In the genomic region with DNA sequence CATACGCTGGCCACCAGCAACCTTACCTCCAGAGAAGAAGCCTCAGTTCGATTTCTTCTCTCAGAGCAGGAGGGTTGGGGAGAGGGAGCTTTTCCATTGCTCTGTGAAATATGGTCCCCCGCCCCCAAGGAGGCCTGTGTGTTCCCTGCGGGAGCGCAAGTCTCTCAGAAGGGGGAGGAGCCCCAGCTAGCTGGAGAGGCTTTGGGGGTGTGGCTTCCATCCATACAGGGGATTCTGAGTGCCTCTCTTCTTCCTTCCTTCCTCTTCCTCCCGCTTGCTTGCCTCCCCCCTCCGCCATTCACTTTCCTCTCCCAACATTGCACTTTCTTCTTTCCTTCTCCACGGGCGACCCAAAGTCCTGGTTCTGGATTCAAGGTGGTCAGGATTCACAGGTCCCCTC, we compare ENCODE assay signal across 7 mouse cellular contexts.
DNase-seq lines count a peak whose midpoint lies in the region; ATAC-seq lines count a peak whose summit lies in the region.

No protein-coding gene starts in this region.

- 0 out of 2 replicates have a peak, but pooled peaks cover 4% of the 10 kb centered on the region for H3K27me3 ChIP-seq in midbrain, embryonic 10.5 days (ENCODE audit: low read depth, poor library complexity, severe bottlenecking)
- H3K27me3 ChIP-seq in midbrain, embryonic 15.5 days (replicated peaks), result no peaks in the 10 kb centered on the region
- H3K27me3 ChIP-seq in forebrain, embryonic 11.5 days (ENCODE audit: control insufficient read depth, insufficient read depth, low read length), result no peaks in the 10 kb centered on the region
- H3K27me3 ChIP-seq in hindbrain, embryonic 11.5 days (ENCODE audit: control insufficient read depth, insufficient read depth, low read length), result no peaks in the 10 kb centered on the region

- WGBS in midbrain, embryonic 10.5 days, result 30% methylated on average over 9 of the region's 9 CpGs
- WGBS in midbrain, embryonic 15.5 days, result 25% methylated on average over 8 of the region's 9 CpGs
- WGBS in forebrain, embryonic 11.5 days, result 25% methylated on average over 9 of the region's 9 CpGs
- 28% methylated on average over 9 of the region's 9 CpGs for WGBS in hindbrain, embryonic 11.5 days

- H3K4me3 ChIP-seq in midbrain, embryonic 10.5 days, result peak overlapping the region; percentile 27
- H3K4me3 ChIP-seq in midbrain, embryonic 15.5 days, result no peak overlapping the region
- H3K4me3 ChIP-seq in forebrain, embryonic 11.5 days (ENCODE audit: low read depth, low read length), result no peak overlapping the region
- H3K4me3 ChIP-seq in hindbrain, embryonic 11.5 days (ENCODE audit: low read depth, low read length), result no peak overlapping the region

- H3K9ac ChIP-seq in midbrain, embryonic 15.5 days, result no peak overlapping the region
- no peak overlapping the region for H3K9ac ChIP-seq in forebrain, embryonic 11.5 days (ENCODE audit: low read length)
- no peak overlapping the region for H3K9ac ChIP-seq in hindbrain, embryonic 11.5 days (ENCODE audit: low read depth, low read length)

- peaks cover 22% of the 10 kb centered on the region for H3K4me1 ChIP-seq in midbrain, embryonic 10.5 days
- peaks cover 13% of the 10 kb centered on the region; the same call in 1 of the 2 replicates for H3K4me1 ChIP-seq in midbrain, embryonic 15.5 days
- no peaks in the 10 kb centered on the region for H3K4me1 ChIP-seq in forebrain, embryonic 11.5 days (replicated peaks; ENCODE audit: control insufficient read depth, insufficient read depth, low read length)
- H3K4me1 ChIP-seq in hindbrain, embryonic 11.5 days (replicated peaks; ENCODE audit: control insufficient read depth, insufficient read depth, low read length), result no peaks in the 10 kb centered on the region

- H3K36me3 ChIP-seq in midbrain, embryonic 10.5 days, result no peaks in the 10 kb centered on the region
- H3K36me3 ChIP-seq in midbrain, embryonic 15.5 days (replicated peaks), result no peaks in the 10 kb centered on the region
- no peaks in the 10 kb centered on the region for H3K36me3 ChIP-seq in forebrain, embryonic 11.5 days (ENCODE audit: control insufficient read depth, insufficient read depth, low read length)
- no peaks in the 10 kb centered on the region for H3K36me3 ChIP-seq in hindbrain, embryonic 11.5 days (ENCODE audit: control insufficient read depth, insufficient read depth, low read length)

- H3K27ac ChIP-seq in midbrain, embryonic 10.5 days (replicated peaks), result no peak overlapping the region; the same call in 1 of the 2 replicates
- H3K27ac ChIP-seq in midbrain, embryonic 15.5 days, result no peak overlapping the region
- no peak overlapping the region for H3K27ac ChIP-seq in forebrain, embryonic 11.5 days (ENCODE audit: low read depth, low read length)
- no peak overlapping the region for H3K27ac ChIP-seq in hindbrain, embryonic 11.5 days (ENCODE audit: low read depth, low read length)

- no peak for DNase-seq in midbrain, embryonic 10.5 days (ENCODE audit: low spot score)
- no peak for DNase-seq in forebrain, embryonic 11.5 days (ENCODE audit: low spot score)
- no peak for DNase-seq in hindbrain, embryonic 11.5 days (ENCODE audit: low spot score)
- peak; percentile 10 to 23 for DNase-seq in lung, postnatal 4 days
- no peak for DNase-seq in cerebellum, adult 8-10 months
- no peak for DNase-seq in thymus, postnatal 10 days (ENCODE audit: low spot score in 2 of 2)

- no peaks in the 10 kb centered on the region for H3K9me3 ChIP-seq in midbrain, embryonic 10.5 days (replicated peaks)
- no peaks in the 10 kb centered on the region for H3K9me3 ChIP-seq in midbrain, embryonic 15.5 days
- no peaks in the 10 kb centered on the region for H3K9me3 ChIP-seq in forebrain, embryonic 11.5 days (ENCODE audit: control insufficient read depth, low read length)
- H3K9me3 ChIP-seq in hindbrain, embryonic 11.5 days (ENCODE audit: control insufficient read depth, low read length), result no peaks in the 10 kb centered on the region

- no peak for ATAC-seq in midbrain, embryonic 15.5 days (replicated peaks)
- 0 out of 2 replicates have a peak, but pooled peaks have one; percentile 24 for ATAC-seq in forebrain, embryonic 11.5 days (replicated peaks; ENCODE audit: low FRiP score)
- 0 out of 2 replicates have a peak, but pooled peaks have one; percentile 35 for ATAC-seq in hindbrain, embryonic 11.5 days (ENCODE audit: low FRiP score)

- no peak overlapping the region for H3K4me2 ChIP-seq in midbrain, embryonic 15.5 days
- 0 out of 2 replicates have a peak overlapping the region, but pooled peaks have one; percentile 5 for H3K4me2 ChIP-seq in forebrain, embryonic 11.5 days (ENCODE audit: low read depth, low read length, severe bottlenecking)
- no peak overlapping the region for H3K4me2 ChIP-seq in hindbrain, embryonic 11.5 days (replicated peaks; ENCODE audit: low read depth, low read length)

Comparison
In these comparisons a context has a peak if more than half of its experiments do, and no peak if none do; other contexts are left out.
1. DNase-seq: peak in lung, postnatal 4 days (2 of 2); none in midbrain, embryonic 10.5 days (single experiment), forebrain, embryonic 11.5 days (single experiment), hindbrain, embryonic 11.5 days (single experiment), cerebellum, adult 8-10 months (single experiment) and thymus, postnatal 10 days (0 of 2).